Mouse (Mus musculus): ENCODE measurements around the gene Cd8a. TPM values are rescaled to one million over a fixed set of nuclear protein-coding genes. Genes with fewer than 3 reads are reported as not detected.

The Cd8a gene
- total RNA-seq, 2 experiments from 2014 or later: not detected

- no peak for DNase-seq
- intact Hi-C loops (cut with DNase I): no loop called here
Observed at GRCm38 (mm10) chr6:71369416-71369815, 3.8 kb upstream of the Cd8a start.

- intact Hi-C loops (cut with DNase I): no loop called here
- no peak for DNase-seq
Observed at GRCm38 (mm10) chr6:71371085-71371605, 2.1 kb upstream of the Cd8a start.

GRCm38 (mm10) chr6:71372041-71372720, 1.0 kb upstream of the Cd8a start:
- intact Hi-C loops (cut with DNase I): no loop called here
- no peak for DNase-seq

DNA sequence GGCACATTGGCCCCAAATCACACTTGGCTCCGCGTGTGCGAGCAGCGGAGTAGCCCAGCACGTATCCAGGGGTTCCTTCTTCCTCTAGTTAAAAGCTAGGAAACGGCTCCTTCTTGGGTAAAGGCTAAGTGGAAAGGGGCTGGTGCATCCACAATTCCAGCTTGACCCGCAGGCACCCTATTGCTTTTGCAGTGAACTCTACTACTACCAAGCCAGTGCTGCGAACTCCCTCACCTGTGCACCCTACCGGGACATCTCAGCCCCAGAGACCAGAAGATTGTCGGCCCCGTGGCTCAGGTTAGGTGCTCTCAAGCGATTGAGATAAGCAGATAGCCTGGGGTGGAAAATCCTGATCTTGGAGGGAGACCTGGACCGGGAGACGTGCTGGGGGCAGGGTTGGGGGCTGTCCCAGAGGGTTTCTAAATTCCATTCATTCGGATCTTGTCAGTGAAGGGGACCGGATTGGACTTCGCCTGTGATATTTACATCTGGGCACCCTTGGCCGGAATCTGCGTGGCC, 1.1 kb downstream of the Cd8a start:
- intact Hi-C loops (cut with DNase I): no loop called here
- no peak for DNase-seq

- DNase-seq: no peak
- intact Hi-C loops (cut with DNase I): no loop called here
Observed at GRCm38 (mm10) chr6:71374921-71375320, 1.7 kb downstream of the Cd8a start.

DNA sequence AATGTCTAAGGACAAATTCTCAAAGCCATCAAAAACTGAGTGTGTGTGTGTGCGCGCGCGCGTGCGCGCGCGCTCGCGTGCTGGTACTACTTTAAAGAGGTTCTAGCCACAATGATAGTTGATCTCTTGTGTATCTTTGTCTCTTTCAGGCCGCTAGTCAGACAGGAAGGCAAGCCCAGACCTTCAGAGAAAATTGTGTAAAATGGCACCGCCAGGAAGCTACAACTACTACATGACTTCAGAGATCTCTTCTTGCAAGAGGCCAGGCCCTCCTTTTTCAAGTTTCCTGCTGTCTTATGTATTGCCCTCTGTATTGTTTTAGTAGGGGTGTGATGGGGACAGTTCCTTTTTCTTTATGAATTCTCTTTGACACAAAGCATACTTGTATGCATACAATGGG, 3.5 kb downstream of the Cd8a start:
- no peak for DNase-seq
- intact Hi-C loops (cut with DNase I): no loop called here

DNA sequence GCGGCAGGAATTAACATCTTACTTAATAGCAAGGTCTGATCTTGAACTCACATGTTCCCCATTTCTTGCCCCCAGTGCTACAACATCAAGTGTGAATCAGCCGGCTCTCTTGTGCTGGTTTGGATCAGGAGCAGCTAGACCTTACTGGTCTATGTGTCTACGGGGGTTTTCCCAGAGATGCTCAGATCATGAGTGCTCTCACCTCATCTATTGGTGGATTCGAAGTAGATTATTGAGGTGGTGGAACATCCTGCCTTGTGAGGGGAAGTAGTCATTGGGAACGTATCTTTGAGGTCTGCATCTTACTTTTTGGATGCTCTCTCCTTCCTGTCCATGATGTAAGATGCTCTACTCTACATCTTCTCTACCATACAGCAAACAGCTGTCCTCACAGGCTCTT, 8.4 kb downstream of the Cd8a start:
- DNase-seq: no peak
- intact Hi-C loops (cut with DNase I): no loop called here

DNA sequence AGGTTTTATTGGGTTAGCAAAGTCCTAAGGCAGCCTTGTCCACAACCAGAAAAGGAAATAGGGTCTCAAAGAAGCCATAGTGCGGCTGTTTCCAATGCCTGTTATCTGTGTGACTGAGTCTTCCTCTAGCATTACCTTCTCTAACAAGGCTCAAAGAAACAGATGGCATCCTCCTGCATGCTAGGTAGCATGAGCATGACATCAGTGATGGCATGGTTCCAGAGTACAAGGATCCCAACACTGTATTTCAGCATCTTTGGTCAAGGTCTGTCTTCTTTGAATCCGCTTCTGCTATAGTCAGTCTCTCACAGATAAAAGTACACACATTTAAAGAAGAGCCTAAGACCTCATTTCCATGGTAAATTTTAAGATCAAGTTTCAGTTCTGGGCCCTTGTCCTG, 17.3 kb downstream of the Cd8a start:
- no peak for DNase-seq
- intact Hi-C loops (cut with DNase I): loop anchor here (10.0 kb wide), 2 partner anchors 96 to 236 kb away; no protein-coding TSS in a partner anchor

- intact Hi-C loops (cut with DNase I): loop anchor here (10.0 kb wide), 2 partner anchors 101 to 241 kb away; no protein-coding TSS in a partner anchor
- no peak for DNase-seq
Observed at GRCm38 (mm10) chr6:71396016-71396415, 22.8 kb downstream of the Cd8a start.

DNA sequence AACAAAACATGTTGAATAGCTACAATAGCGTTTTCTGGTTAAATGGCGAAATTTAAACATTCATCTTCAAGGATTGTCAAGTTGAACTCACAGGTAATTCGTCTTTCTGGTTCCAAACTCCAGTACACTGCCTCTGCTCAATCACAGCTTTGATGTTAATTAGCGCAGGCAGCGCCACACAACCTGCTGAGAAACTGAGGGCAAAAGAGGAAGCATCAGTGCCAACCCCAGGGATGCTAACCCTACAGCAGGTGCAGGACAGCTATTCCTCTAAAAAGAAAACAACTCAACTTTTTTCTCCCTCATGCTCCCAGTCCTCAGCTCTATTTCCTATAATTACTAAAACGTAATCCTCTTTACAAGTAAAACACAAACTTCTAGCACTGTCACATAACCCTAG, 23.5 kb downstream of the Cd8a start:
- DNase-seq: no peak
- intact Hi-C loops (cut with DNase I): loop anchor here (10.0 kb wide), 2 partner anchors 102 to 242 kb away; no protein-coding TSS in a partner anchor

- intact Hi-C loops (cut with DNase I): loop anchor here (10.0 kb wide), 2 partner anchors 104 to 244 kb away; no protein-coding TSS in a partner anchor
- no peak for DNase-seq
Observed at GRCm38 (mm10) chr6:71398829-71399609, 25.8 kb downstream of the Cd8a start.

- intact Hi-C loops (cut with DNase I): no loop called here
- DNase-seq: peak; percentile 17
Observed at GRCm38 (mm10) chr6:71414624-71415023, 41.4 kb downstream of the Cd8a start.

- intact Hi-C loops (cut with DNase I): no loop called here
- DNase-seq: no peak
Observed at GRCm38 (mm10) chr6:71415446-71415845, 42.2 kb downstream of the Cd8a start.

DNA sequence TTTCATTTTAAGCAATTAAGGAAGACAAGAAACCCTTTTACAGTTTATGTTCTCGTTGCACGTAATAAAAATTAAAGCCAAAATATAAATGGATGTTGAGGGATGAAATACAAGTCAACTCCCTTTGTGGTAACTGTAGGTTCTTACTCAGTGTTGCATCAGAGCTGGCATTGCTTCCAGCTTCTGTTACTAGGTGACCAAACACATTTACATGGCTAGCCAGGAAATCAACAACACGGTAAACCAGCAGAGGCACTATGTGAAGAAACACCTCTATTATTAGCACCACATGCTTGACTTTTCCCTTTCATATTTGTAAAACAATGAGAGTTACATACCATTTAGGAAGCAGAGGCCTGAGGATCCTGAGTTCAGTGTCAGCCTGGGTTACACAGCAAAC, 45.6 kb downstream of the Cd8a start:
- DNase-seq: no peak
- intact Hi-C loops (cut with DNase I): no loop called here

GRCm38 (mm10) chr6:71420848-71421247, 47.6 kb downstream of the Cd8a start:
- intact Hi-C loops (cut with DNase I): no loop called here
- DNase-seq: no peak

DNA sequence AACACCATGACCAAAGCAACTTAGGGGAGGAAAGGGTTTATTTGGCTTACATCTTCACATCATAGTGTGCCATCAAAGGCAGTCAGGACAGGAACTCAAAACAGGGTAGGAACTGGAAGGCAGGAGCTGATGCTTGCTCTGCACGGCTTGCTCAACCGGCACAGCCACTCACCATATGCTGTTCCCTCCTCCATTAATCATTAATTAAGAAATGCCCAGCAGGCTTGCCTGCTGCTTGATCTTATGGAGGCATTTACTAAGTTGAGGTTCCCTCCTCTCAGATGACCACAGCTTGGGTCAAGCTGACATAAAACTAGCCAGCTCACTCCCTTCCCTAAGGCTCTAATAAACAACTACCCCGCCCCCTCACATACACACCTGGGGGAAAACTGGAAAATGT, 48.9 kb downstream of the Cd8a start:
- DNase-seq: no peak
- intact Hi-C loops (cut with DNase I): no loop called here

GRCm38 (mm10) chr6:71423116-71423515, 49.9 kb downstream of the Cd8a start:
- intact Hi-C loops (cut with DNase I): no loop called here
- DNase-seq: peak; percentile 10

DNA sequence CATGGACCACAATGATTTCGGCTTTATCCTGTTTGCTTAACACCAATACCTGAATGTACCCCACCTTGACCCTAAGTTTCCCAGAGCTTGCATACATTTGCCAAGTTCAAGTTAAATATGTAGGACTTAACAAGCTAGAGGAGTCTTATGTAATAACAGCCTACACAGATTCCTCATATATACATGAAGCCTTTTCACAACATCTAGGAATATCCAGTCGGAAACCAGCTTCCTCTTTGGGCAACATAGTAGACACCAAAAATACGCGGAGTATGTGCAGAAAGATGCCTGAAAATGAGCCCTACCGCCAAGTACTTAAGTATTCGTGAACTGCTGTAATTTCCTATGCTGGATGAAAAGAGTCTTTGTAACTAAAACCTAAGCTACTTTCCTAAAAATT, 52.5 kb downstream of the Cd8a start:
- no peak for DNase-seq
- intact Hi-C loops (cut with DNase I): no loop called here

- intact Hi-C loops (cut with DNase I): no loop called here
- DNase-seq: no peak
Observed at GRCm38 (mm10) chr6:71427996-71428725, 54.9 kb downstream of the Cd8a start.
